Comparison of ENCODE assay signal across 1 mouse cellular context in genomic region chr1:163383442-163384027, GRCm38 (mm10).
TF ChIP-seq lines count a peak whose summit lies in the region.

No protein-coding gene starts in this region.

TF ChIP-seq in MEL, 35 proteins besides CTCF, POLR2A, EP300 and RAD21 (continued from another document):
- no peak for TF ChIP-seq UBTF (IDR thresholded peaks at IDR 0.05; ENCODE audit: borderline replicate concordance, insufficient read depth, low read depth, low read length)
